7 mouse cellular contexts compared by ENCODE assay signal in the genomic region with DNA sequence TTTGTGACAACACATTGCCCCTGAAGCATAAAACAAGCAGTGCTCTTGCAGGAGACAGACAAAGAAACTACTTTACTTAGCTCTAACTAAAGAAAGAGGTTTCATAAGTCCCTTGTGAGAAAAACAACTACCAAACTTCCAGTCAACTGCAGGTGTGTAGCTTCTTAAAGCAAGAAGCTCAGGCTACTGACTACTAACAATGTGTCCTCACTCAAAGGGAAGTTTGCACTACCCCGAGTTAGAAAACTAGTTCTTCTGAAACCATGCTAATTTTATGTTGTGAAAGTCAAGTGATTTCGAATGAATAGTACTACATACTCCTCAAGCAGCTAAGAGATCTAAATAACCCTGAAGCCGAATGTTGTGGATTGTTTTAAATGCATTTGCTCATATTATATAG. TPM values are rescaled to one million over a fixed set of nuclear protein-coding genes. Genes with fewer than 3 reads are reported as not detected.
DNase-seq lines count a peak whose midpoint lies in the region; ATAC-seq and TF ChIP-seq lines count a peak whose summit lies in the region.

No protein-coding gene starts in this region.

- H3K4me3 ChIP-seq in kidney, postnatal 0 days (replicated peaks; ENCODE audit: low read depth, low read length): peak overlapping the region; percentile 82; the same call in 1 of the 2 replicates
- H3K4me3 ChIP-seq in embryonic facial prominence, embryonic 13.5 days: 0 out of 2 replicates have a peak overlapping the region, but pooled peaks have one; percentile 13
- peak overlapping the region; percentile 87; the same call in 1 of the 2 replicates for H3K4me3 ChIP-seq in hindbrain, embryonic 15.5 days
- H3K4me3 ChIP-seq in midbrain, embryonic 14.5 days (replicated peaks; ENCODE audit: low read depth, low read length): peak overlapping the region; percentile 54; the same call in 1 of the 2 replicates

- H3K36me3 ChIP-seq in kidney, postnatal 0 days (ENCODE audit: insufficient read depth, low read length): no peaks in the 10 kb centered on the region
- 0 out of 2 replicates have a peak, but pooled peaks cover 4% of the 10 kb centered on the region for H3K36me3 ChIP-seq in embryonic facial prominence, embryonic 13.5 days
- no peaks in the 10 kb centered on the region for H3K36me3 ChIP-seq in hindbrain, embryonic 15.5 days
- no peaks in the 10 kb centered on the region for H3K36me3 ChIP-seq in midbrain, embryonic 14.5 days (ENCODE audit: control insufficient read depth, insufficient read depth, low read length)

- H3K27ac ChIP-seq in kidney, postnatal 0 days: no peak overlapping the region
- H3K27ac ChIP-seq in embryonic facial prominence, embryonic 13.5 days: no peak overlapping the region
- H3K27ac ChIP-seq in hindbrain, embryonic 15.5 days (replicated peaks): no peak overlapping the region
- H3K27ac ChIP-seq in midbrain, embryonic 14.5 days (replicated peaks; ENCODE audit: low read depth, low read length): no peak overlapping the region

- no peak for ATAC-seq in kidney, postnatal 0 days (replicated peaks; ENCODE audit: low FRiP score, low read depth)
- no peak for ATAC-seq in embryonic facial prominence, embryonic 13.5 days (ENCODE audit: insufficient number of reproducible peaks, insufficient read depth, low FRiP score, low TSS enrichment, low read depth)
- no peak for ATAC-seq in hindbrain, embryonic 15.5 days (ENCODE audit: low FRiP score, low read depth)
- no peak for ATAC-seq in midbrain, embryonic 14.5 days (ENCODE audit: low FRiP score, low TSS enrichment)

- no peaks in the 10 kb centered on the region for H3K27me3 ChIP-seq in kidney, postnatal 0 days (ENCODE audit: insufficient read depth, low read length)
- H3K27me3 ChIP-seq in embryonic facial prominence, embryonic 13.5 days: no peaks in the 10 kb centered on the region
- no peaks in the 10 kb centered on the region for H3K27me3 ChIP-seq in hindbrain, embryonic 15.5 days
- no peaks in the 10 kb centered on the region for H3K27me3 ChIP-seq in midbrain, embryonic 14.5 days (ENCODE audit: control insufficient read depth, insufficient read depth, low read length)

- H3K9ac ChIP-seq in kidney, postnatal 0 days (ENCODE audit: low read depth, low read length): no peak overlapping the region
- no peak overlapping the region for H3K9ac ChIP-seq in embryonic facial prominence, embryonic 13.5 days
- H3K9ac ChIP-seq in hindbrain, embryonic 15.5 days: peak overlapping the region; percentile 22; the same call in 1 of the 2 replicates
- H3K9ac ChIP-seq in midbrain, embryonic 14.5 days (replicated peaks; ENCODE audit: low read length): no peak overlapping the region

- peak overlapping the region; percentile 63 for H3K4me2 ChIP-seq in kidney, postnatal 0 days (ENCODE audit: low read length)
- peak overlapping the region; percentile 66 for H3K4me2 ChIP-seq in embryonic facial prominence, embryonic 13.5 days
- peak overlapping the region; percentile 61 for H3K4me2 ChIP-seq in hindbrain, embryonic 15.5 days
- H3K4me2 ChIP-seq in midbrain, embryonic 14.5 days (ENCODE audit: low read length): peak overlapping the region; percentile 66

- TF ChIP-seq CTCF in kidney, postnatal 0 days (IDR thresholded peaks at IDR 0.05; ENCODE audit: low read depth): no peak

- WGBS in kidney, postnatal 0 days: 64% methylated on average over 3 of the region's 3 CpGs
- 65% methylated on average over 3 of the region's 3 CpGs for WGBS in embryonic facial prominence, embryonic 13.5 days
- 70% methylated on average over 3 of the region's 3 CpGs for WGBS in hindbrain, embryonic 15.5 days
- 69% methylated on average over 3 of the region's 3 CpGs for WGBS in midbrain, embryonic 14.5 days

- no peak for DNase-seq in kidney, postnatal 0 days (ENCODE audit: low spot score)
- DNase-seq in kidney, postnatal 14 days: no peak
- DNase-seq in midbrain, embryonic 14.5 days: peak; percentile 5
- DNase-seq in spleen, postnatal 10 days (ENCODE audit: low spot score in 2 of 2): no peak
- DNase-seq in adrenal gland, postnatal 10 days: no peak

- H3K4me1 ChIP-seq in kidney, postnatal 0 days (replicated peaks; ENCODE audit: insufficient read depth, low read length): no peaks in the 10 kb centered on the region
- 0 out of 2 replicates have a peak, but pooled peaks cover 7% of the 10 kb centered on the region for H3K4me1 ChIP-seq in embryonic facial prominence, embryonic 13.5 days
- peaks cover 7% of the 10 kb centered on the region for H3K4me1 ChIP-seq in hindbrain, embryonic 15.5 days (replicated peaks)
- peaks cover 4% of the 10 kb centered on the region for H3K4me1 ChIP-seq in midbrain, embryonic 14.5 days (ENCODE audit: control insufficient read depth, insufficient read depth, low read length)

- H3K9me3 ChIP-seq in kidney, postnatal 0 days (replicated peaks; ENCODE audit: low read length): no peaks in the 10 kb centered on the region
- no peaks in the 10 kb centered on the region for H3K9me3 ChIP-seq in embryonic facial prominence, embryonic 13.5 days
- H3K9me3 ChIP-seq in hindbrain, embryonic 15.5 days: no peaks in the 10 kb centered on the region
- no peaks in the 10 kb centered on the region for H3K9me3 ChIP-seq in midbrain, embryonic 14.5 days (ENCODE audit: control insufficient read depth, low read length)

RNA-seq across cellular contexts. Expression of a gene that starts 1.6 kb away (rescaled TPM):
- polyA plus RNA-seq in kidney, postnatal 0 days (2015; fragmentation: Nextera tagmentation; extraction: Ambion mirVana): 12.6 and 13.6 TPM in 2 replicates
- polyA plus RNA-seq in embryonic facial prominence, embryonic 13.5 days (2015; fragmentation: Nextera tagmentation; extraction: Ambion mirVana): 10.8 and 11.7 TPM in 2 replicates
- 14.4 and 14.5 TPM in 2 replicates for polyA plus RNA-seq in hindbrain, embryonic 15.5 days (2015; fragmentation: Nextera tagmentation; extraction: Ambion mirVana)
- polyA plus RNA-seq in midbrain, embryonic 14.5 days (2014; fragmentation: Nextera tagmentation; extraction: Ambion mirVana): 17.8 and 19.9 TPM in 2 replicates
- 10 to 100 TPM; 23.0 to 24.9 TPM for total RNA-seq in adrenal gland, postnatal 10 days (2021)

Comparison
In these comparisons a context has a peak if more than half of its experiments do, and no peak if none do; other contexts are left out.
1. H3K4me3 ChIP-seq: peak in every context shown above with its lines; median percentile 87 in hindbrain, embryonic 15.5 days; 82 in kidney, postnatal 0 days; 54 in midbrain, embryonic 14.5 days; 13 in embryonic facial prominence, embryonic 13.5 days.